Mouse (Mus musculus) ES-E14 (cell line): ENCODE data around the gene Gm20538. TPM values are rescaled to one million over a fixed set of nuclear protein-coding genes. Genes with fewer than 3 reads are reported as not detected.
A peak's percentile ranks its signal among the peaks of the same experiment; 100 is the strongest.

Experiments
- DNase-seq: peaks from one replicate; pipeline ENCODE4 v3.0.0-alpha.2; 2013; ENCODE audit warnings: low read depth, low spot score
- H3K27ac ChIP-seq: 2 replicates; pipeline ENCODE4 v1.5.1; 2012; ENCODE audit warnings: low read depth, mild to moderate bottlenecking, low read length, moderate library complexity, mixed read lengths; ENCODE audit not compliant: poor library complexity, insufficient read depth, severe bottlenecking
- H3K36me3 ChIP-seq: 2 replicates; pipeline ENCODE4 v1.6.1; 2012; ENCODE audit warnings: mild to moderate bottlenecking, low read length, moderate library complexity, mixed read lengths; ENCODE audit not compliant: control insufficient read depth, poor library complexity, insufficient read depth, severe bottlenecking
- H3K4me1 ChIP-seq, 2 experiments: fragments of 150-350 bp in 1 of 2; sonication (generic) in 1 of 2; 2 replicates each; pipeline ENCODE4 v1.6.1; 2012; ENCODE audit warnings: low read length in 2 of 2, mild to moderate bottlenecking in 1 of 2, mixed read lengths in 1 of 2; ENCODE audit not compliant: control insufficient read depth in 2 of 2, insufficient read depth in 2 of 2, poor library complexity in 1 of 2
- H3K4me3 ChIP-seq, 2 experiments: fragments of 150-350 bp in 1 of 2; sonication (generic) in 1 of 2; 2 replicates each; pipeline ENCODE4 v1.5.1; 2012; ENCODE audit warnings: low read length in 2 of 2, low read depth in 1 of 2, mild to moderate bottlenecking in 1 of 2, mixed read lengths in 1 of 2; ENCODE audit not compliant: insufficient read depth in 1 of 2, poor library complexity in 1 of 2, severe bottlenecking in 1 of 2
- H3K9ac ChIP-seq: 2 replicates; pipeline ENCODE4 v1.6.1; 2012; ENCODE audit warnings: low read depth, mild to moderate bottlenecking, low read length, mixed read lengths; ENCODE audit not compliant: poor library complexity, insufficient read depth, severe bottlenecking
- H3K9me3 ChIP-seq: fragments of 150-350 bp; sonication (generic); 2 replicates; pipeline ENCODE4 v1.6.1; 2012; ENCODE audit warnings: low read depth, mild to moderate bottlenecking, low read length; ENCODE audit not compliant: control insufficient read depth, insufficient read depth
- CHD2 ChIP-seq: IDR thresholded peaks from 2 replicates; pipeline ENCODE4 v1.6.1; 2014; ENCODE audit warnings: mild to moderate bottlenecking, low read depth, low read length, inconsistent platforms
- HCFC1 ChIP-seq: IDR thresholded peaks from 2 replicates; pipeline ENCODE4 v1.6.1; 2012; ENCODE audit warnings: low read length, inconsistent platforms, borderline replicate concordance; ENCODE audit not compliant: insufficient read depth
- MAFK ChIP-seq: IDR thresholded peaks from 2 replicates; pipeline ENCODE4 v1.6.1; 2014; ENCODE audit warnings: mild to moderate bottlenecking, low read depth, low read length, inconsistent platforms; ENCODE audit not compliant: insufficient read depth
- ZC3H11A ChIP-seq: IDR thresholded peaks from 2 replicates; pipeline ENCODE4 v1.6.1; 2012; ENCODE audit warnings: low read depth, mild to moderate bottlenecking, inconsistent platforms, low read length, borderline replicate concordance
- ZNF384 ChIP-seq: IDR thresholded peaks from 2 replicates; pipeline ENCODE4 v1.6.1; 2012; ENCODE audit warnings: low read depth, low read length, inconsistent platforms
- in situ Hi-C, 2 experiments: fragments of 600-800 bp; cut with MboI; formaldehyde crosslinking; loops; one replicate each; pipeline ENCODE4 v1.15.1; 2025; ENCODE audit warnings: low sequenced_read_pairs in 2 of 2, inconsistent platforms in 1 of 2; ENCODE audit not compliant: unreplicated experiment in 2 of 2
- total RNA-seq: library from RNA; depleted of rRNA; stranded (reverse); fragments of 300-350 nt; gene quantifications from 2 replicates; pipeline ENCODE4 v1.2.3, GENCODE M21; 2012

Gm20538 gene
- total RNA-seq, 1 experiment = not detected

DNA sequence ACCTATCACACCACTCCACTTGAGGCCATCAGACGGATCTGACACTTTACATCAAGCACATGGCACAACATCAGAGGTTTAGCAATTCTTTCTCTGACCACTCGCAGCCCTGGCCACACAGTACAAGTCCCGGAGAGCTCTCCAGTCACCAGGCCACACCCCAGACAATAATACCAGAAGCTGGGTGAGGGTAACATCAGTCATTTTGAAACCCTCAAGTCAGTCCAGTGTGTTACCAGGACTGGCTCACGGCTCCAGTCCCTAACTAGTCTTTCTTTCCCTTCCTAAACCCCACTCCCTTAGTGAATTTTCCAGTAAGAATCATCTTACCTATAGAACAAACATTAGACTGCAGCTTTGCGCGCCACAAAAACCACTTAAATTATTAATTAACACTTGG, 22.6 kb downstream of the Gm20538 start:
- TF ChIP-seq ZNF384 = no peak
- no peak for TF ChIP-seq MAFK
- TF ChIP-seq CHD2 = no peak
- no peak for TF ChIP-seq HCFC1
- no peak for TF ChIP-seq ZC3H11A
- Histone ChIP-seq H3K9me3 (no peaks in the 10 kb centered on the region), H3K4me1 (no peaks in the 10 kb centered on the region; a peak in 1 of 4 replicates), H3K9ac (no peak overlapping the region), H3K36me3 (no peaks in the 10 kb centered on the region; the same call in 1 of the 2 replicates), H3K4me3 (no peak overlapping the region), H3K27ac (no peak overlapping the region)
- no peak for DNase-seq
- in situ Hi-C loops = no loop called here

DNA sequence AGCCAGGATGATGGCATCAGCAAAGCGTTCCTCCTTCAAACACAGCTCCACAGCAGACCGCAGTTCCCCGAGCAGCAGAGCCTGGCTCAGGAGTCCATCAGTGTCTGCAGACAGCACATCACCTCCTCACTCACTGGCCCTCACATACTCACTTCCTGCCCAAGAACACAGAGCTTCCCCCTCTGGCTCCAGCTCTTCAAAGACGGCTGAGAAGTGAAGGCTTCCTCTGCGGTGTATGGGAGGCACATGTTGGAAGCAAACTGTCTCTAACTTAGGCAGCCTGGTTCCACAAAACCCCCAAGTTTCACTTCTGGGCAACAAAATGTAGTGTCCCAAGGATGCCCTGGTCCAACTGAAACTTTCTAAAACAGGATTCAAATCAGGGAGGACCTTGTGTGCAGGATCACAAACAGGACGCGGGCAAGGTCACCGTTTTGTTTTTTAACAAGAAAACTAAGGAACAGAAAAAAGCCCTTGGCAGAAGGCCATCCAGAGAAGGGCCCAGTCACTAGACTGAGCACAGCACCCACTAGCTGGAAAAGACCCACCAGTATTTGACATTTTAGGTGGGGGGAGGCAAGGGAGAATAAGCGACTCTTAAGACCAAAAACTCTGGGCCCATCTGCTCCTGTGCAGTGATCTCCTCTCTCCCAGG, 27.0 kb downstream of the Gm20538 start:
- in situ Hi-C loops = no loop called here
- no peaks in the 10 kb centered on the region; the same call in 1 of the 2 replicates for H3K36me3 ChIP-seq
- TF ChIP-seq CHD2 (no peak), MAFK (no peak), HCFC1 (no peak), ZNF384 (no peak), ZC3H11A (no peak)
- H3K9ac ChIP-seq = no peak overlapping the region
- H3K4me3 ChIP-seq = no peak overlapping the region
- H3K4me1 ChIP-seq = no peaks in the 10 kb centered on the region
- H3K27ac ChIP-seq = no peak overlapping the region
- no peak for DNase-seq
- no peaks in the 10 kb centered on the region for H3K9me3 ChIP-seq

DNA sequence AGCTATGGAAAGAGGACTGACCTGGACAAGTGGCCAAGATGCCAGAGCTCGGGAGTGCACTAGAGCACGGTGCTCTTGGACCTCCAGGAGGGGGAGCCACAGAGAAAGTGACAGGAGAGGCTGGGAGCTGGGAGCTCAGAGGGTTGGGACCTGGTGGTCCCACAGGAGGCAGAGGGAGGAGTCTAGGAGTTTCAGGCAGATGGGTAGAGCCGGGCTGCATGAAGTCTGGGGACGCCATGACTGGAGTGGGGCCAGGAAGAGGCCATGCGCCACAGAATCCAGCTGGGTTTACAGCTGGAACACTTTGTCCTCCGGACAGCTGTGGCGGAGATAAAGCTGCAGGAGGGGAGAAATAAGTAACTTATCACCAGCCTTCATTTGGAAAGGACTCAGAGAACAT, 33.5 kb downstream of the Gm20538 start:
- no peaks in the 10 kb centered on the region for H3K36me3 ChIP-seq
- in situ Hi-C loops = no loop called here
- TF ChIP-seq CHD2 (no peak), MAFK (no peak), ZNF384 (no peak), HCFC1 (no peak), ZC3H11A (no peak)
- H3K9ac ChIP-seq = no peak overlapping the region; the same call in 1 of the 2 replicates
- peak; percentile 65 for DNase-seq
- peaks cover 0 to 12% of the 10 kb centered on the region in 2 experiments; a peak in 2 of 4 replicates for H3K4me1 ChIP-seq
- no peak overlapping the region for H3K4me3 ChIP-seq
- H3K9me3 ChIP-seq = no peaks in the 10 kb centered on the region
- no peak overlapping the region; the same call in 1 of the 2 replicates for H3K27ac ChIP-seq

DNA sequence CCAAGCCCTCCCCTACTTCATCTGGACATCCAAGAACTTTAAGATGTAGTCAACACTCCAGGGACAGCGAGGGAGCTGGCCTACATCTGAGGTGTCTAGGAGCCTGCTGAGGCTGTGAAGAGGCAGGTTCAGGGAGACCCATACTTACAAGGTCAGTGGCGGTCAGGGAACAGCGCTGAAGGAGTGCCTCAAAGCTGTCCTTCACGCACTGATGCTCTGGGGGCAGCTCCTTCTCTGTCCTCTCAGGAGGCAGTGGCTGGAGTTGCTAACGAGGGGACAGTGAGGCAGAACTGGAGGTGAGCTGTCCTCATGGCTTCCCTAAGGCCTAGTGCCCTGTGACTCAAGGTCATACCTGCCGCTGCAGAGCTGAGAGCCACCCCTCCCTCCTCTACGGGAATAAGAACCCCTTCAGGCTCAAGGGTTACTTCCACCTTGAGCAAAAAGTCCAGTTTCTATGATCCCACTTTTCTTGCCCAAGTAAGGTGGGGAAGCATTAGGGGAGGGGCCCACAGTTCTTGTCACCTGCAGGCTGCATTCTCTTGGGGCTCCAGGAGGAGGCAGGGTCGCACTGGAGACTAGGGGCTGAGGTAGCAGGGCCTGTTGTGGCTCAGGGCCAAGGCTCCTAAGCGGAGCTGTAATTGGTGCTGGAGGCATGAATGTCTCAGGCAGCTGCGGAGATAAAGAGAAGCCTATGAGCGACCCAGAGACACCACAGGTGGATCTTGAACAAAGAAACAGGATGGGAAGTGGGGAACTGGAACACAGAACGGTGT, 34.4 kb downstream of the Gm20538 start:
- no peak overlapping the region for H3K27ac ChIP-seq
- H3K9me3 ChIP-seq = no peaks in the 10 kb centered on the region
- H3K4me1 ChIP-seq = peaks cover 0 to 12% of the 10 kb centered on the region in 2 experiments; a peak in 2 of 4 replicates
- H3K36me3 ChIP-seq = no peaks in the 10 kb centered on the region
- peak; percentile 53 for DNase-seq
- in situ Hi-C loops = no loop called here
- H3K4me3 ChIP-seq = no peak overlapping the region
- no peak overlapping the region for H3K9ac ChIP-seq
- TF ChIP-seq ZC3H11A = peak; percentile 31; the same call in 1 of the 2 replicates
- no peak for TF ChIP-seq HCFC1
- TF ChIP-seq MAFK = no peak
